Mouse (Mus musculus) testis, adult 10 weeks (tissue): ENCODE measurements around the gene Dcaf17. TPM values are rescaled to one million over a fixed set of nuclear protein-coding genes. Genes with fewer than 3 reads are reported as not detected.

Experiments
- polyA plus RNA-seq: library from polyadenylated mRNA; stranded (reverse); fragments of 350-450 nt; fragmentation: Illumina TruSeq; extraction: RNeasy Lipid Tissue Mini Kit (QIAGEN cat#74804); gene quantifications from one replicate; pipeline ENCODE4 v1.2.3, GENCODE M21; 2014; ENCODE audit warnings: low read depth, low replicate concordance

Dcaf17 gene
- 34.1 TPM for polyA plus RNA-seq

GRCm38 (mm10) chr2:71055300-71056114 lies at the start of gene Dcaf17, which contains the start of gene Mettl8:
TSS of gene Dcaf17 (plus strand) at chr2:71055328.
TSS of gene Mettl8 (minus strand) at chr2:71055583.

GRCm38 (mm10) chr2:71117797-71118708 lies 62.9 kb downstream of the Dcaf17 start, which contains the start of gene Cybrd1:
TSS of gene Cybrd1 (plus strand) at chr2:71117923.

Other genes starting within 250 kb of the Dcaf17 start
- 57.8 TPM for gene Tlk1, start 229.6 kb upstream of the Dcaf17 start, polyA plus RNA-seq
- 7.8 TPM for gene Mettl8, start 255 bp downstream of the Dcaf17 start, polyA plus RNA-seq
- gene Cybrd1, start 62.6 kb downstream of the Dcaf17 start, polyA plus RNA-seq: 1.9 TPM
- 231 TPM for gene Dync1i2, start 156.4 kb downstream of the Dcaf17 start, polyA plus RNA-seq